Mouse (Mus musculus): Measurements from ENCODE around the gene Aadac. TPM values are rescaled to one million over a fixed set of nuclear protein-coding genes. Genes with fewer than 3 reads are reported as not detected.

Gene Aadac
- polyA plus RNA-seq, 1 experiment, result not detected

GRCm38 (mm10) chr3:60057809-60058082 is 32.2 kb downstream of the Aadac start:
- 91% methylated on average over 1 of the region's 1 CpGs for WGBS
- no peak for TF ChIP-seq POLR2A (IDR thresholded peaks at IDR 0.05; ENCODE audit: insufficient read depth, low read depth, low read length)
- no peak for TF ChIP-seq CTCF (IDR thresholded peaks at IDR 0.05; ENCODE audit: insufficient read depth, low read depth, low read length)
- Histone ChIP-seq H3K4me1 (ENCODE audit: control insufficient read depth, insufficient read depth, low read length) (no peaks in the 10 kb centered on the region), H3K4me3 (ENCODE audit: insufficient read depth, low read depth, low read length) (no peak overlapping the region), H3K27ac (ENCODE audit: insufficient read depth, low read depth, low read length) (no peak overlapping the region)

DNA sequence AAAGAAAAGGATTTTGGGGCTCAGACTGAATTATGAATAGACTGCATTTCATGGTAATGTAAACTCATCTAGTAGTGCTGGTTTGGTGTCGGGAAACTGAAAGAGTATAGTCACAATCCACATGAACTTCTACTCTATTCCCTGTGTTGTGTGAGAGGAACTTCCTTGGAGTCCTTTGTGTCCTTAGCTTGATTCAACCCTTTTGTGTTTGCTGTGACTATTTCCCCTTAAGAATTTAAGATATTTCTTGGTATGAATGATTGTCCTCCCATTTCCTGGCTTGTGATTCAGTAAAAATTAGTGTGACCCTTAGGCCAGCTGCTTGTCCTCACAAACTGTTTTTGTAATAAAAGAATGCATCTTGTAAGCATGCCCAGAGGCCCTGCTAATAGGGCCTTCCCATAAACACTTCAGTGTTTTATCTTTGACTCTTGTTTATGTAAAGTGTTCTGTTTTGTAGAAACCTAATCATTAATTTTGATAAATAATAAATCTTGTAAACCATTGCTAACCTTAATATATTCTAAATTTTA is 53.4 kb downstream of the Aadac start:
- Histone ChIP-seq H3K4me1 (ENCODE audit: control insufficient read depth, insufficient read depth, low read length) (peaks cover 2% of the 10 kb centered on the region; the same call in 1 of the 2 replicates), H3K27ac (ENCODE audit: insufficient read depth, low read depth, low read length) (no peak overlapping the region), H3K4me3 (ENCODE audit: insufficient read depth, low read depth, low read length) (no peak overlapping the region)
- TF ChIP-seq CTCF (IDR thresholded peaks at IDR 0.05; ENCODE audit: insufficient read depth, low read depth, low read length), result no peak
- no peak for TF ChIP-seq POLR2A (IDR thresholded peaks at IDR 0.05; ENCODE audit: insufficient read depth, low read depth, low read length)
- 78% methylated on average over 1 of the region's 1 CpGs for WGBS

GRCm38 (mm10) chr3:60080572-60080971 is 55.1 kb downstream of the Aadac start:
- TF ChIP-seq POLR2A (IDR thresholded peaks at IDR 0.05; ENCODE audit: insufficient read depth, low read depth, low read length) (no peak), CTCF (IDR thresholded peaks at IDR 0.05; ENCODE audit: insufficient read depth, low read depth, low read length) (no peak)
- H3K4me3 ChIP-seq (ENCODE audit: insufficient read depth, low read depth, low read length), result no peak overlapping the region
- 68% methylated on average over 4 of the region's 4 CpGs for WGBS

DNA sequence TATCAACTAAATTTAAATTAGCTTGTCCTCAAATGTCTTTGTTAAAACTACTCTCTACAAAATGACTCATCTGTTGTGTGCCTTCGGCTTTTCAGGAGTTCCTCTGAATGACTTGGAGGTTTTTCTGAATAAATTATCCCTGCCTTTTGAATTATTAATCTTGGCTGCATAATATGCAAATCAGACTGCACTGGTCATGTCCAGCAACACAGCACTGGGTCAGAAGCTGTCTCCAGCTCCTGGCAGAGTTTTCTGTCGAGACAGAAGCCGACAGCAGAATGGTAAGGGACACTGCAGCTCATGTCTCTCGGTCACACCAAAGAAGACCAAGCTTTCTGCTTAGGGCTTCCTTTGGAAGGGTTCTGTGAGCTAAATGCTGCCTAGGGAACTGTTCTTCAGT is 56.1 kb downstream of the Aadac start, which contains the start of gene Sucnr1:
Gene Sucnr1 (plus strand): TSS at position 222 of the 400 bp plus-strand sequence.
- no peak for TF ChIP-seq POLR2A (IDR thresholded peaks at IDR 0.05; ENCODE audit: insufficient read depth, low read depth, low read length)
- no peak for TF ChIP-seq CTCF (IDR thresholded peaks at IDR 0.05; ENCODE audit: insufficient read depth, low read depth, low read length)
- WGBS, result 35% methylated on average over 4 of the region's 4 CpGs
- Histone ChIP-seq H3K4me1 (ENCODE audit: control insufficient read depth, insufficient read depth, low read length) (peaks cover 2% of the 10 kb centered on the region; the same call in 1 of the 2 replicates), H3K4me3 (ENCODE audit: insufficient read depth, low read depth, low read length) (no peak within 1 kb of the TSS), H3K27ac (ENCODE audit: insufficient read depth, low read depth, low read length) (no peak within 1 kb of the TSS)

More at GRCm38 (mm10) chr3:60080572-60080971, 55.1 kb downstream of the Aadac start:
- Histone ChIP-seq H3K4me1 (ENCODE audit: control insufficient read depth, insufficient read depth, low read length) (peaks cover 2% of the 10 kb centered on the region; the same call in 1 of the 2 replicates), H3K27ac (ENCODE audit: insufficient read depth, low read depth, low read length) (no peak overlapping the region)

GRCm38 (mm10) chr3:60082746-60083145 is 57.2 kb downstream of the Aadac start:
- H3K27ac ChIP-seq (ENCODE audit: insufficient read depth, low read depth, low read length), result no peak overlapping the region
- TF ChIP-seq CTCF (IDR thresholded peaks at IDR 0.05; ENCODE audit: insufficient read depth, low read depth, low read length) (no peak), POLR2A (IDR thresholded peaks at IDR 0.05; ENCODE audit: insufficient read depth, low read depth, low read length) (no peak)
- H3K4me1 ChIP-seq (ENCODE audit: control insufficient read depth, insufficient read depth, low read length), result peaks cover 2% of the 10 kb centered on the region; the same call in 1 of the 2 replicates
- 95% methylated on average over 3 of the region's 3 CpGs for WGBS
- no peak overlapping the region for H3K4me3 ChIP-seq (ENCODE audit: insufficient read depth, low read depth, low read length)

GRCm38 (mm10) chr3:60085729-60086128 is 60.2 kb downstream of the Aadac start:
- TF ChIP-seq POLR2A (IDR thresholded peaks at IDR 0.05; ENCODE audit: insufficient read depth, low read depth, low read length) (no peak), CTCF (IDR thresholded peaks at IDR 0.05; ENCODE audit: insufficient read depth, low read depth, low read length) (no peak)
- 93% methylated on average over 2 of the region's 2 CpGs for WGBS

More at GRCm38 (mm10) chr3:60085729-60086128, 60.2 kb downstream of the Aadac start:
- peaks cover 2% of the 10 kb centered on the region; the same call in 1 of the 2 replicates for H3K4me1 ChIP-seq (ENCODE audit: control insufficient read depth, insufficient read depth, low read length)
- H3K27ac ChIP-seq (ENCODE audit: insufficient read depth, low read depth, low read length), result no peak overlapping the region
- no peak overlapping the region for H3K4me3 ChIP-seq (ENCODE audit: insufficient read depth, low read depth, low read length)

Other genes starting within 250 kb of the Aadac start
- not detected in 2 replicates for gene Gm8298, start 164.7 kb upstream of the Aadac start, polyA plus RNA-seq (2012; ENCODE audit: insufficient read depth, insufficient read length, low replicate concordance, missing spikeins)
- not detected in 2 replicates for gene C130079G13Rik, start 100.5 kb upstream of the Aadac start, polyA plus RNA-seq (2012; ENCODE audit: insufficient read depth, insufficient read length, low replicate concordance, missing spikeins)
- not detected in 2 replicates for gene Aadacl2, start 19.0 kb upstream of the Aadac start, polyA plus RNA-seq (2012; ENCODE audit: insufficient read depth, insufficient read length, low replicate concordance, missing spikeins)
- gene Sucnr1, start 56.2 kb downstream of the Aadac start, polyA plus RNA-seq (2012; ENCODE audit: insufficient read depth, insufficient read length, low replicate concordance, missing spikeins), result not detected in 2 replicates

All from olfactory bulb, adult 2 months (tissue).